Mouse (Mus musculus) hindbrain, embryonic 16.5 days (tissue): ENCODE results near the gene Fbrsl1. TPM values are rescaled to one million over a fixed set of nuclear protein-coding genes. Genes with fewer than 3 reads are reported as not detected.

ENCODE experiments used
- ATAC-seq: fragments of 200-750 bp; cut with Nextera tagmentation; 2 replicates; pipeline ENCODE4 v1.8.0; 2017; ENCODE audit warnings: moderate TSS enrichment, moderate library complexity
- H3K27ac ChIP-seq: fragments of 300-500 bp; sonication (generic); 2 replicates; pipeline ENCODE4 v1.5.1; 2014; ENCODE audit warnings: low read depth, mild to moderate bottlenecking, control low read depth, low read length, moderate library complexity
- H3K27me3 ChIP-seq: fragments of 300-500 bp; sonication (generic); replicated peaks from 2 replicates; pipeline ENCODE4 v1.6.1; 2014; ENCODE audit warnings: low read length; ENCODE audit not compliant: control insufficient read depth, insufficient read depth
- H3K36me3 ChIP-seq: fragments of 300-500 bp; sonication (generic); 2 replicates; pipeline ENCODE4 v1.6.1; 2014; ENCODE audit warnings: mild to moderate bottlenecking, low read length, moderate library complexity, mixed read lengths; ENCODE audit not compliant: control insufficient read depth, insufficient read depth
- H3K4me1 ChIP-seq: fragments of 300-500 bp; sonication (generic); 2 replicates; pipeline ENCODE4 v1.6.1; 2014; ENCODE audit warnings: low read depth, low read length; ENCODE audit not compliant: control insufficient read depth, insufficient read depth
- H3K4me2 ChIP-seq: fragments of 300-500 bp; sonication (generic); 2 replicates; pipeline ENCODE4 v1.6.1; 2014; ENCODE audit warnings: mild to moderate bottlenecking, low read length, control low read depth, moderate library complexity
- H3K4me3 ChIP-seq: fragments of 300-500 bp; sonication (generic); 2 replicates; pipeline ENCODE4 v1.5.1; 2014; ENCODE audit warnings: mild to moderate bottlenecking, low read length, control low read depth, moderate library complexity
- H3K9ac ChIP-seq: fragments of 300-500 bp; sonication (generic); 2 replicates; pipeline ENCODE4 v1.6.1; 2014; ENCODE audit warnings: low read depth, mild to moderate bottlenecking, control low read depth, low read length, moderate library complexity
- H3K9me3 ChIP-seq: fragments of 300-500 bp; sonication (generic); 2 replicates; pipeline ENCODE4 v1.6.1; 2014; ENCODE audit warnings: mild to moderate bottlenecking, low read length, moderate library complexity; ENCODE audit not compliant: control insufficient read depth
- WGBS: fragments of 180-500 bp; shearing (Covaris S2); extraction: QIAGEN DNeasy Blood & Tissue Kit; methylation state at CpG from one replicate; pipeline ENCODE4 v1.1.7; 2014; 5-methylcytosine and 5-hydroxymethylcytosine counted together
- polyA plus RNA-seq: library from polyadenylated mRNA; unstranded; fragments of >200 nt; fragmentation: Nextera tagmentation; extraction: Ambion mirVana; gene quantifications from 2 replicates; pipeline ENCODE4 v1.2.1, GENCODE M21; 2015

Fbrsl1 gene
- polyA plus RNA-seq, 1 experiment from 2014 or later, result 10.7 TPM

DNA sequence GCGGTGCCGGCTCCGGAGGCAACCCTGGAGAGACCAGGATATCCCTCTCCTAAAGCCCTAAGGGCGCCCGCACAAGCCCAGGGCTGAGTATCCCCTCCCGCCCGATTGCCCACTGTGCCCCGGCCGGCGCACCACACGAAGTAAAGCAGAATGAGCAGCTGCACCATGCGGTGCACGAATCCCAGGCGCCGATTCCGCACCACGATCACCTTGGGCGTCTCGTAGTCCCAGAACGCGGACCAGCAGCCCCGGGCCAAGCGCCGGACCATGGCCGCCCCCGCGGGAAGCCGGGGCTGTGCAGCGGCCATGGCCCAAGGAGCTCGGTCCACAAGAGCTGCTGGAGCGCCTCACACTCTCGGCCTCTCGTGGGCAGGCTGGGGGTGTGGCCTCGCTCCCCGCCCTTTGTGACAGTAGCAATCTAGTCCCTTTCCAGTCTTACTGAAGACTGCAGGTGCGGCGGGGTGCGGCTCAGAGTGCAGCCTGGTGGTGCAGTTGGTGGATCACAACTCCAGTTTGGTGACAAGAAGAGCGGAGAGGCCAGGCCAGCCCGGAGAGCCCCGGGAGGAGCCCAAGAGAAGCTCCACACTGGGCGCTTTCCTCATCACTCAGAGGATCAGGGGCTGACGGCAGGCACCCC, 105.5 kb downstream of the Fbrsl1 start, which contains the start of gene P2rx2:
Gene P2rx2, minus strand, starts transcription at position 565 of the 637 bp plus-strand sequence.
- no peaks in the 10 kb centered on the region for H3K36me3 ChIP-seq
- peak within 1 kb of the TSS; percentile 77 for H3K9ac ChIP-seq
- no peaks in the 10 kb centered on the region for H3K9me3 ChIP-seq
- H3K4me2 ChIP-seq, result peak within 1 kb of the TSS; percentile 98
- H3K27me3 ChIP-seq, result peaks cover 3% of the 10 kb centered on the region
- H3K4me3 ChIP-seq, result peak within 1 kb of the TSS; percentile 63
- H3K4me1 ChIP-seq, result peaks cover 7% of the 10 kb centered on the region; the same call in 1 of the 2 replicates
- 2% methylated on average over 42 of the region's 43 CpGs for WGBS
- ATAC-seq, result peak; percentile 79
- H3K27ac ChIP-seq, result no peak within 1 kb of the TSS

DNA sequence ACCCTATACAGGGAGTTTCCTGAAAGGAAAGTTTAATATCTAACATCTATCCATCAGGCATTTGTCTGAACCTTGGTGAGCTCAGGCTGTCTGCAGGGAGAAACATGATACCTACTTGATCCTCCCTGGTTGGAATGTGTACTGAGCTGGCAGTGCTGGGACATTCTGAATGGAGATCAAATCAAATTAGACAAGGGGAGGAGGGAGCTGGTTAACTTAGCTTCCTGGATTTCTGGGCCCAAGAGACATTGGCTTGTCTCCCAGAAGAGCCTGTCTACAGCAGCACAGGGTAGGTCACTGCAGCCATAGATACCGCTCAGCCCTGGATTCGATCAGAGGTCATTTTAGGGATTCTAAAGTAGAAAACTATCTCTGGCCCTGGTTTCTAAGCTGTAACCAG, 109.5 kb downstream of the Fbrsl1 start:
- Histone ChIP-seq H3K4me3 (no peak overlapping the region), H3K27me3 (peaks cover 2% of the 10 kb centered on the region), H3K9ac (no peak overlapping the region), H3K36me3 (no peaks in the 10 kb centered on the region), H3K27ac (no peak overlapping the region), H3K9me3 (no peaks in the 10 kb centered on the region), H3K4me1 (peaks cover 7% of the 10 kb centered on the region; the same call in 1 of the 2 replicates), H3K4me2 (no peak overlapping the region)
- 85% methylated on average over 2 of the region's 2 CpGs for WGBS
- no peak for ATAC-seq

DNA sequence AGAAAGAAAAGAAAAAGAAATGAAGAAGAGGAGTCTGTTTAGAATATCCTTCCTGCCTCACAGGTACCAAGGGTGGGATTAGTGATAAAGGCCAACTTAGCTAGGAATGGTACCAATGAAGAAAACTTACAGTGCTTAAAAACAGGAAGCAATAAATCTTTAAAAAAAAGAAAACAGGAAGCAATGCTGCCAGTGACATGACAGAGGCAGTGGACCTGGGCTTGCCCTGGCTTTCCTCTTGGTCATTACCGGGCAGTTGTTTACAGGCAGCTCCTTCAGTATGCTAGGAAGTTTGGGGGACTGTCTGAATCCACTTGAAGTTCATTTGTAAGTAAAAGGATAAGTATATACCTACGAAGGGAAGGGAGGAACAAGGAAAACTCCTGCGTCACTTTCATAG, 117.8 kb downstream of the Fbrsl1 start:
- Histone ChIP-seq H3K4me1 (no peaks in the 10 kb centered on the region), H3K4me3 (no peak overlapping the region), H3K36me3 (0 out of 2 replicates have a peak, but pooled peaks cover 13% of the 10 kb centered on the region), H3K27me3 (no peaks in the 10 kb centered on the region), H3K9ac (no peak overlapping the region), H3K27ac (no peak overlapping the region), H3K9me3 (no peaks in the 10 kb centered on the region), H3K4me2 (no peak overlapping the region)
- WGBS, result 95% methylated on average over 3 of the region's 3 CpGs
- ATAC-seq, result no peak

DNA sequence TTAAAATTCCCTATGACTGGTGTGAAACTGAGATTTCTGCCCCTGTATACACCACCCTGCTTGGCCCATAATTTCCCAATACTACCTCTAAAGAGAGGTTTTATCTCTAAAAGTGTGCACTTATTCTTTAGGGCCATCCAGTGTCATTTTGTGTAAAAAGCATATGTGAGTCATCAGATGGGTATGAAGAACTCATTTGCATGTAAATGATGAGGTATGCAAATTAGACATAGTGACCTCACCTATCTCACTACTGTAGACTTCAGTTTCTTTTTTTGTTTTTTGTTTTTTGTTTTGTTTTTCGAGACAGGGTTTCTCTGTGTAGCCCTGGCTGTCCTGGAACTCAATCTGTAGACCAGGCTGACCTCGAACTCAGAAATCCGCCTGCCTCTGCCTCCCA, 135.2 kb downstream of the Fbrsl1 start:
- WGBS, result 94% methylated on average over 3 of the region's 3 CpGs
- Histone ChIP-seq H3K4me1 (no peaks in the 10 kb centered on the region), H3K9ac (no peak overlapping the region; the same call in 1 of the 2 replicates), H3K9me3 (no peaks in the 10 kb centered on the region), H3K4me3 (no peak overlapping the region), H3K36me3 (no peaks in the 10 kb centered on the region), H3K4me2 (no peak overlapping the region), H3K27ac (no peak overlapping the region), H3K27me3 (no peaks in the 10 kb centered on the region)
- ATAC-seq, result no peak

Other genes with a start within 250 kb of the Fbrsl1 start
- 17.2 and 18.2 TPM in 2 replicates for gene Ankle2, start 217.5 kb downstream of the Fbrsl1 start, polyA plus RNA-seq
- 94.4 and 102 TPM in 2 replicates for gene Pgam5, start 178.6 kb downstream of the Fbrsl1 start, polyA plus RNA-seq
- gene Pxmp2, start 162.3 kb downstream of the Fbrsl1 start, polyA plus RNA-seq, result 12.0 and 16.0 TPM in 2 replicates
- 7.1 and 8.5 TPM in 2 replicates for gene Pole, start 162.2 kb downstream of the Fbrsl1 start, polyA plus RNA-seq
- 13.0 and 15.5 TPM in 2 replicates for gene P2rx2, start 105.3 kb downstream of the Fbrsl1 start, polyA plus RNA-seq
- not detected in 2 replicates for gene Lrcol1, start 103.8 kb downstream of the Fbrsl1 start, polyA plus RNA-seq
- 24.9 and 26.0 TPM in 2 replicates for gene Galnt9, start 95.9 kb upstream of the Fbrsl1 start, polyA plus RNA-seq
- 48.5 and 49.2 TPM in 2 replicates for gene Noc4l, start 204.9 kb upstream of the Fbrsl1 start, polyA plus RNA-seq
- gene Ddx51, start 204.9 kb upstream of the Fbrsl1 start, polyA plus RNA-seq, result 13.2 and 16.4 TPM in 2 replicates